9 mouse cellular contexts compared by ENCODE assay signal in the genomic region with DNA sequence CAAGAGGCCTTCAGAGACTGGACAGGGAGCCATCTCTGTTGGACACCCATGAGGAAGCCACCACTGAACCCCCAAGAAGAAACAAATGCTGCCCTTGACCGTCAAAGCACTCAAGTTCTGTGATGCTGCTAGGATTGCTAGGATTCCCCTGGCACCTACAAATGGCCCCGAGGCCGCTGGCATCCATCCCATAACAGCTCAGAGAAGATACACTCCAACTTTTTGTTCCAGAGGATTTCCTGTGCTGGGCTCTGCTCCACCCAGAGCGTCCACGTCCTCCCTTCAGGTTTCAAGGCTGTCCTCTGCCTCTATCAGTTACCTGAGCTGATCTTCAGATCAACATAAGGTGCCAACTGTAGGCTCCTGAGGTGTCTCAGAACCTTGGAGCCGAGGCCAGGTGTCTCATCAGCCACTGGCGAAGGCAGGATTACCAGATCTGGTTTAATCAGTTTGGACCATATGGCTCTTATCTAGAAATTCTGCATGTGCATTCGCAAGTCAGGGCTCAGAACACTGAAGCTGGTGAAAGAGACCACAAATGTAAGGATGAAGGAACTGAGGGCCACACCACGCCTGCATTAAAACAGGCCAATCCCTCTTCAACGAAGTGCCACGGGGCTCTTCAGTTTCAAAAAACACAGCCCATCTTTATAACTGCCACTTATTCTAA. TPM values are rescaled to one million over a fixed set of nuclear protein-coding genes. Genes with fewer than 3 reads are reported as not detected.
DNase-seq lines count a peak whose midpoint lies in the region; ATAC-seq and TF ChIP-seq lines count a peak whose summit lies in the region.
"Had no signal": no experiment of that assay in that cellular context is flagged by ENCODE, and none has a peak within 500 bp of the region (broad histone marks: within the 10 kb centered on the region; RNA-seq: fewer than 3 reads in every experiment).

No protein-coding gene starts in this region.

- DNase-seq in gastrocnemius, adult 2 months, result no peak
- no peak for DNase-seq in gastrocnemius, adult 18-20 months (ENCODE audit: low spot score)
- DNase-seq in MEL (ENCODE audit: low read depth, low spot score), result peak; percentile 29
- DNase-seq in liver, embryonic 14.5 days (ENCODE audit: low read depth in 3 of 3, low spot score in 3 of 3), result peak in 2 of 3 experiments; percentile 16 to 27
- DNase-seq in natural killer cell, adult 2 months (ENCODE audit: low spot score in 2 of 2), result no peak
- no peak for DNase-seq in spleen, postnatal 14 days (ENCODE audit: low spot score in 2 of 2)
- no peak for DNase-seq in frontal cortex, adult 2 months (ENCODE audit: extremely low spot score in 1 of 2, low spot score in 1 of 2)
- DNase-seq: B cell, adult 2 months had no signal

- peak in 1 of 2 experiments; percentile 33; a peak in 2 of 4 replicates for TF ChIP-seq EP300 in MEL (IDR thresholded peaks at IDR 0.05; ENCODE audit: low read depth in 1 of 2, low read length in 2 of 2)
- peak; percentile 24; the same call in 1 of the 2 replicates for TF ChIP-seq EP300 in liver, embryonic 14.5 days (IDR thresholded peaks at IDR 0.05; ENCODE audit: low read depth)

- no peaks in the 10 kb centered on the region for H3K9me3 ChIP-seq in MEL (replicated peaks; ENCODE audit: insufficient read depth, low read length)
- H3K9me3 ChIP-seq in heart, embryonic 15.5 days (replicated peaks), result no peaks in the 10 kb centered on the region
- H3K9me3 ChIP-seq in liver, embryonic 14.5 days (ENCODE audit: control insufficient read depth, low read length), result no peaks in the 10 kb centered on the region

- H3K27ac ChIP-seq in gastrocnemius, adult 2 months, result no peak overlapping the region
- H3K27ac ChIP-seq in MEL (ENCODE audit: control insufficient read depth, low read depth, low read length), result no peak overlapping the region
- H3K27ac ChIP-seq in heart, embryonic 15.5 days, result no peak overlapping the region
- no peak overlapping the region for H3K27ac ChIP-seq in liver, embryonic 14.5 days

- peaks cover 0 to 10% of the 10 kb centered on the region in 2 experiments; a peak in 2 of 4 replicates for H3K4me1 ChIP-seq in MEL (ENCODE audit: control insufficient read depth in 1 of 2, insufficient read depth in 2 of 2, low read length in 2 of 2)
- H3K4me1 ChIP-seq in heart, embryonic 15.5 days (replicated peaks), result peaks cover 12% of the 10 kb centered on the region
- H3K4me1 ChIP-seq in liver, embryonic 14.5 days (replicated peaks; ENCODE audit: control insufficient read depth in 2 of 2, insufficient read depth in 2 of 2, low read length in 1 of 2), result peaks cover 0 to 5% of the 10 kb centered on the region in 2 experiments; a peak in 1 of 4 replicates

- H3K4me2 ChIP-seq in heart, embryonic 15.5 days, result peak overlapping the region; percentile 89
- peak overlapping the region; percentile 74 for H3K4me2 ChIP-seq in liver, embryonic 14.5 days (ENCODE audit: low read depth)

- intact Hi-C loops in gastrocnemius, adult 2 months (cut with DNase I), result no loop called here

- H3K27me3 ChIP-seq in MEL (ENCODE audit: control insufficient read depth in 1 of 2, insufficient read depth in 2 of 2, low read length in 2 of 2), result no peaks in the 10 kb centered on the region; a peak in 1 of 4 replicates
- H3K27me3 ChIP-seq in heart, embryonic 15.5 days, result peaks cover 6% of the 10 kb centered on the region; the same call in 1 of the 2 replicates
- H3K27me3 ChIP-seq in liver, embryonic 14.5 days (ENCODE audit: control insufficient read depth, insufficient read depth, low read length), result peaks cover 32% of the 10 kb centered on the region

- no peak for TF ChIP-seq RAD21 in MEL (IDR thresholded peaks at IDR 0.05; ENCODE audit: low read depth, low read length)

- H3K36me3 ChIP-seq in MEL (ENCODE audit: control insufficient read depth in 1 of 2, insufficient read depth in 2 of 2, low read length in 2 of 2), result no peaks in the 10 kb centered on the region
- no peaks in the 10 kb centered on the region for H3K36me3 ChIP-seq in heart, embryonic 15.5 days
- no peaks in the 10 kb centered on the region for H3K36me3 ChIP-seq in liver, embryonic 14.5 days (replicated peaks; ENCODE audit: control insufficient read depth, insufficient read depth, low read depth)

- peak overlapping the region; percentile 93; the same call in 1 of the 2 replicates for H3K4me3 ChIP-seq in gastrocnemius, adult 2 months
- no peak overlapping the region for H3K4me3 ChIP-seq in MEL (ENCODE audit: control insufficient read depth in 1 of 2, insufficient read depth in 1 of 2, low read depth in 2 of 2, low read length in 2 of 2)
- H3K4me3 ChIP-seq in heart, embryonic 15.5 days, result peak overlapping the region; percentile 79; the same call in 1 of the 2 replicates
- no peak overlapping the region for H3K4me3 ChIP-seq in liver, embryonic 14.5 days (ENCODE audit: insufficient read depth in 1 of 2, low read depth in 2 of 2, low read length in 2 of 2)

- ATAC-seq in heart, embryonic 15.5 days (replicated peaks; ENCODE audit: insufficient number of reproducible peaks, insufficient read depth, low FRiP score, low read depth), result no peak
- peak; percentile 49 for ATAC-seq in liver, embryonic 14.5 days (ENCODE audit: insufficient read depth)

- TF ChIP-seq POLR2A in MEL (IDR thresholded peaks at IDR 0.05; ENCODE audit: control insufficient read depth in 1 of 2, insufficient read depth in 1 of 2, low read depth in 1 of 2, low read length in 2 of 2, poor library complexity in 1 of 2), result no peak

- no peak for TF ChIP-seq CTCF in gastrocnemius, adult 2 months (IDR thresholded peaks at IDR 0.05)
- TF ChIP-seq CTCF in MEL (IDR thresholded peaks at IDR 0.05 in 2 of 3, conservative IDR thresholded peaks at IDR 0.05 in 1 of 3; ENCODE audit: control insufficient read depth in 1 of 3, insufficient read depth in 1 of 3, low read depth in 2 of 3, low read length in 3 of 3, poor library complexity in 1 of 3, severe bottlenecking in 1 of 3), result no peak
- TF ChIP-seq CTCF in liver, embryonic 14.5 days (IDR thresholded peaks at IDR 0.05; ENCODE audit: low read depth), result no peak

- H3K79me2 ChIP-seq in MEL (ENCODE audit: control insufficient read depth, insufficient read depth, low read length, poor library complexity), result no peaks in the 10 kb centered on the region

- 75% methylated on average over 11 of the region's 11 CpGs for WGBS in heart, embryonic 15.5 days
- 32% methylated on average over 11 of the region's 11 CpGs for WGBS in liver, embryonic 14.5 days (ENCODE audit: insufficient replicate concordance)

- H3K9ac ChIP-seq in MEL (ENCODE audit: control insufficient read depth, low read depth, low read length, poor library complexity, severe bottlenecking), result no peak overlapping the region
- H3K9ac ChIP-seq in heart, embryonic 15.5 days, result no peak overlapping the region; the same call in 1 of the 2 replicates
- H3K9ac ChIP-seq in liver, embryonic 14.5 days (replicated peaks), result no peak overlapping the region

TF ChIP-seq in MEL, 35 proteins besides CTCF, POLR2A, EP300 and RAD21:
- TF ChIP-seq ELF1 (IDR thresholded peaks at IDR 0.05; ENCODE audit: low read depth, low read length) (no peak), ETS1 (IDR thresholded peaks at IDR 0.05; ENCODE audit: low read depth, low read length) (no peak), TCF12 (IDR thresholded peaks at IDR 0.05; ENCODE audit: low read depth, low read length) (peak; percentile 68; the same call in 1 of the 2 replicates), USF2 (IDR thresholded peaks at IDR 0.05; ENCODE audit: borderline replicate concordance in 1 of 2, insufficient read depth in 1 of 2, low read depth in 1 of 2, low read length in 2 of 2) (no peak), ZC3H11A (IDR thresholded peaks at IDR 0.05; ENCODE audit: low read depth, low read length) (no peak), SMC3 (IDR thresholded peaks at IDR 0.05; ENCODE audit: low read depth, low read length) (no peak), RCOR1 (IDR thresholded peaks at IDR 0.05; ENCODE audit: low read depth, low read length) (no peak), E2F4 (IDR thresholded peaks at IDR 0.05; ENCODE audit: borderline replicate concordance, low read depth, low read length) (no peak), TAL1 (IDR thresholded peaks at IDR 0.05; ENCODE audit: low read length) (no peak), GATA1 (IDR thresholded peaks at IDR 0.05; ENCODE audit: low read depth, low read length) (peak; percentile 43; the same call in 1 of the 2 replicates)

RNA-seq across cellular contexts. Expression of a gene that starts 1.7 kb away (rescaled TPM):
- total RNA-seq in gastrocnemius, adult 2 months (2021), result 1 to 10 TPM; 1.4 to 2.1 TPM
- 1 to 10 TPM in 1 of 2 experiments, under 1 TPM in 1; 0.93 to 1.7 TPM for total RNA-seq in gastrocnemius, adult 18-20 months (2021)
- total RNA-seq in MEL (2012; rRNA removed), result not detected in 2 replicates
- polyA plus RNA-seq in MEL (2012; ENCODE audit: insufficient read depth in 1 of 2, insufficient read length in 2 of 2, low read depth in 1 of 2, low replicate concordance in 2 of 2, missing spikeins in 1 of 2), result not detected
- polyA plus RNA-seq in heart, embryonic 15.5 days (2015; fragmentation: Nextera tagmentation; extraction: Ambion mirVana), result 14.8 and 15.2 TPM in 2 replicates
- 1.6 and 2.1 TPM in 2 replicates for polyA plus RNA-seq in liver, embryonic 14.5 days (2012; rRNA removed)
- polyA plus RNA-seq in liver, embryonic 14.5 days (2014; fragmentation: Nextera tagmentation; extraction: Ambion mirVana), result 3.0 and 3.6 TPM in 2 replicates
- 3.2 TPM in 2 replicates for polyA plus RNA-seq in frontal cortex, adult 2 months (2012; rRNA removed)

Comparison
In these comparisons a context has a peak if more than half of its experiments do, and no peak if none do; other contexts are left out.
1. DNase-seq: peak in MEL (single experiment) and liver, embryonic 14.5 days (2 of 3); none in gastrocnemius, adult 2 months (single experiment), gastrocnemius, adult 18-20 months (single experiment), natural killer cell, adult 2 months (0 of 2), spleen, postnatal 14 days (0 of 2) and frontal cortex, adult 2 months (0 of 2).
2. H3K4me3 ChIP-seq: peak in gastrocnemius, adult 2 months (single experiment) and heart, embryonic 15.5 days (single experiment); none in MEL (0 of 2) and liver, embryonic 14.5 days (0 of 2).